Mouse (Mus musculus): ENCODE measurements around the gene Dab2ip.

GRCm38 (mm10) chr2:35769398-35769797 lies 211.3 kb downstream of the Dab2ip start:
- TF ChIP-seq POLR2A (IDR thresholded peaks at IDR 0.05; ENCODE audit: borderline replicate concordance, control insufficient read depth, low read depth, low read length) (no peak), CTCF (IDR thresholded peaks at IDR 0.05; ENCODE audit: control insufficient read depth, insufficient read depth, low read length) (no peak)
